Mouse (Mus musculus) G1E (cell line): ENCODE data around the gene Spout1.

Experiments used
- CTCF ChIP-seq: IDR thresholded peaks from 2 replicates; pipeline ENCODE4 v1.5.1; 2012; ENCODE audit warnings: low read depth, low read length, inconsistent platforms, mixed read lengths
- GATA1 ChIP-seq: IDR thresholded peaks from 2 replicates; pipeline ENCODE4 v1.6.1; 2012; ENCODE audit warnings: borderline replicate concordance, low read length, inconsistent platforms, mixed read lengths
- POLR2AphosphoS5 ChIP-seq: IDR thresholded peaks from 2 replicates; pipeline ENCODE4 v1.6.1; 2012; ENCODE audit warnings: low read depth, low read length, inconsistent platforms; ENCODE audit not compliant: insufficient replicate concordance

GRCm38 (mm10) chr2:30124472-30125274 lies 53.6 kb downstream of the Spout1 start, which contains the start of gene Zer1:
- TF ChIP-seq CTCF (no peak), GATA1 (no peak), POLR2AphosphoS5 (no peak)
